Mouse (Mus musculus) E14TG2a.4 (cell line): ENCODE data around the gene Mucl1.
"Not testable (repeated sequence)": the region's sequence is repeated elsewhere in the genome, so short reads cannot be mapped to it uniquely, and the experiment has no call there.

Experiments used
- H3K27me3 ChIP-seq: 2 replicates; pipeline ENCODE4 v1.6.1; 2014; ENCODE audit warnings: low read length, control low read depth; ENCODE audit not compliant: insufficient read depth
- H3K36me3 ChIP-seq: 2 replicates; pipeline ENCODE4 v1.6.1; 2014; ENCODE audit warnings: low read length, control low read depth; ENCODE audit not compliant: insufficient read depth
- H3K4me1 ChIP-seq: replicated peaks from 2 replicates; pipeline ENCODE4 v1.6.1; 2014; ENCODE audit warnings: low read depth, low read length, control low read depth
- H3K4me3 ChIP-seq: replicated peaks from 2 replicates; pipeline ENCODE4 v1.5.1; 2014; ENCODE audit warnings: mild to moderate bottlenecking, low read length
- H3K9me3 ChIP-seq: 2 replicates; pipeline ENCODE4 v1.6.1; 2014; ENCODE audit warnings: low read length, control low read depth
- CTCF ChIP-seq: conservative IDR thresholded peaks from 2 replicates; pipeline ENCODE4 v1.5.1; 2014; ENCODE audit warnings: low read length
- NANOG ChIP-seq: IDR thresholded peaks from 2 replicates; pipeline ENCODE4 v1.6.1; 2014; ENCODE audit warnings: borderline replicate concordance, low read length, mixed read lengths
- POU5F1 ChIP-seq: IDR thresholded peaks from 2 replicates; pipeline ENCODE4 v1.6.1; 2014; ENCODE audit warnings: low read length, borderline replicate concordance

The Mucl1 gene

GRCm38 (mm10) chr15:103755369-103755768, at the start of gene Mucl1:
Mucl1 (minus strand) TSS chr15:103755469.
- H3K9me3 ChIP-seq = no peaks in the 10 kb centered on the region
- H3K27me3 ChIP-seq = no peaks in the 10 kb centered on the region
- no peak for TF ChIP-seq NANOG
- no peak for TF ChIP-seq CTCF
- TF ChIP-seq POU5F1 = no peak
- H3K4me1 ChIP-seq = no peaks in the 10 kb centered on the region
- H3K4me3 ChIP-seq = no peak within 1 kb of the TSS
- no peaks in the 10 kb centered on the region for H3K36me3 ChIP-seq

GRCm38 (mm10) chr15:103766836-103767235, 11.6 kb upstream of the Mucl1 start:
- H3K36me3 ChIP-seq, H3K9me3 ChIP-seq, H3K4me3 ChIP-seq, H3K27me3 ChIP-seq, H3K4me1 ChIP-seq: not testable (repeated sequence)
- peak; percentile 50 for TF ChIP-seq CTCF

- not testable (repeated sequence) for H3K4me3 ChIP-seq, H3K27me3 ChIP-seq, H3K4me1 ChIP-seq, H3K9me3 ChIP-seq, H3K36me3 ChIP-seq
Measured at GRCm38 (mm10) chr15:103716861-103717260, 38.4 kb downstream of the Mucl1 start.
